Mouse (Mus musculus): Measurements from ENCODE around the gene Mybph. TPM values are rescaled to one million over a fixed set of nuclear protein-coding genes. Genes with fewer than 3 reads are reported as not detected.

Gene Mybph
- polyA plus RNA-seq, 1 experiment from 2014 or later: 0.46 TPM

- WGBS: 63% methylated on average over 4 of the region's 4 CpGs
- Histone ChIP-seq H3K27ac (no peak overlapping the region), H3K27me3 (ENCODE audit: poor library complexity, severe bottlenecking) (peaks cover 24% of the 10 kb centered on the region), H3K4me3 (no peak overlapping the region), H3K36me3 (replicated peaks) (no peaks in the 10 kb centered on the region), H3K4me1 (peaks cover 48% of the 10 kb centered on the region), H3K9me3 (no peaks in the 10 kb centered on the region)
- DNase-seq (ENCODE audit: extremely low spot score, low spot score): no peak
These were observed 1.2 kb upstream of the Mybph start for GRCm38 (mm10) chr1:134192024-134192423.

- 59% methylated on average over 7 of the region's 7 CpGs for WGBS
- Histone ChIP-seq H3K9me3 (no peaks in the 10 kb centered on the region), H3K27ac (peak overlapping the region; percentile 48), H3K4me1 (peaks cover 53% of the 10 kb centered on the region), H3K4me3 (no peak overlapping the region), H3K36me3 (replicated peaks) (no peaks in the 10 kb centered on the region), H3K27me3 (ENCODE audit: poor library complexity, severe bottlenecking) (peaks cover 14% of the 10 kb centered on the region)
- DNase-seq (ENCODE audit: extremely low spot score, low spot score): no peak
These were observed 488 bp downstream of the Mybph start for GRCm38 (mm10) chr1:134193674-134194197.

GRCm38 (mm10) chr1:134194298-134195022 is 1.2 kb downstream of the Mybph start:
- peaks cover 47% of the 10 kb centered on the region for H3K4me1 ChIP-seq
- no peaks in the 10 kb centered on the region for H3K9me3 ChIP-seq
- peak overlapping the region; percentile 53 for H3K27ac ChIP-seq
- peaks cover 6% of the 10 kb centered on the region for H3K27me3 ChIP-seq (ENCODE audit: poor library complexity, severe bottlenecking)
- DNase-seq (ENCODE audit: extremely low spot score, low spot score): no peak
- WGBS: 72% methylated on average over 16 of the region's 16 CpGs
- H3K36me3 ChIP-seq (replicated peaks): no peaks in the 10 kb centered on the region
- no peak overlapping the region for H3K4me3 ChIP-seq

GRCm38 (mm10) chr1:134195117-134195516 is 1.9 kb downstream of the Mybph start:
- H3K27me3 ChIP-seq (ENCODE audit: poor library complexity, severe bottlenecking): no peaks in the 10 kb centered on the region; the same call in 1 of the 2 replicates
- no peaks in the 10 kb centered on the region for H3K9me3 ChIP-seq
- no peak for DNase-seq (ENCODE audit: extremely low spot score, low spot score)
- H3K4me3 ChIP-seq: no peak overlapping the region
- H3K27ac ChIP-seq: 0 out of 2 replicates have a peak overlapping the region, but pooled peaks have one; percentile 53
- H3K4me1 ChIP-seq: peaks cover 47% of the 10 kb centered on the region
- 65% methylated on average over 2 of the region's 2 CpGs for WGBS
- no peaks in the 10 kb centered on the region for H3K36me3 ChIP-seq (replicated peaks)

- no peak for DNase-seq (ENCODE audit: extremely low spot score, low spot score)
- peak overlapping the region; percentile 42; the same call in 1 of the 2 replicates for H3K27ac ChIP-seq
- H3K36me3 ChIP-seq (replicated peaks): no peaks in the 10 kb centered on the region
- no peaks in the 10 kb centered on the region for H3K9me3 ChIP-seq
- 81% methylated on average over 3 of the region's 3 CpGs for WGBS
- H3K27me3 ChIP-seq (ENCODE audit: poor library complexity, severe bottlenecking): no peaks in the 10 kb centered on the region; the same call in 1 of the 2 replicates
- H3K4me1 ChIP-seq: peaks cover 47% of the 10 kb centered on the region
- H3K4me3 ChIP-seq: no peak overlapping the region
These were observed 2.3 kb downstream of the Mybph start for GRCm38 (mm10) chr1:134195571-134195970.

GRCm38 (mm10) chr1:134195979-134196378 is 2.7 kb downstream of the Mybph start:
- Histone ChIP-seq H3K9me3 (no peaks in the 10 kb centered on the region), H3K4me3 (no peak overlapping the region), H3K4me1 (peaks cover 47% of the 10 kb centered on the region), H3K27me3 (ENCODE audit: poor library complexity, severe bottlenecking) (no peaks in the 10 kb centered on the region; the same call in 1 of the 2 replicates), H3K27ac (peak overlapping the region; percentile 42; the same call in 1 of the 2 replicates), H3K36me3 (replicated peaks) (no peaks in the 10 kb centered on the region)
- DNase-seq (ENCODE audit: extremely low spot score, low spot score): no peak
- 65% methylated on average over 4 of the region's 4 CpGs for WGBS

GRCm38 (mm10) chr1:134196386-134196785 is 3.1 kb downstream of the Mybph start:
- no peaks in the 10 kb centered on the region for H3K9me3 ChIP-seq
- peak overlapping the region; percentile 42; the same call in 1 of the 2 replicates for H3K27ac ChIP-seq
- no peaks in the 10 kb centered on the region; the same call in 1 of the 2 replicates for H3K27me3 ChIP-seq (ENCODE audit: poor library complexity, severe bottlenecking)
- WGBS: 67% methylated on average over 4 of the region's 4 CpGs
- no peaks in the 10 kb centered on the region for H3K36me3 ChIP-seq (replicated peaks)
- H3K4me1 ChIP-seq: peaks cover 47% of the 10 kb centered on the region
- H3K4me3 ChIP-seq: no peak overlapping the region
- no peak for DNase-seq (ENCODE audit: extremely low spot score, low spot score)

GRCm38 (mm10) chr1:134197325-134197982 is 4.2 kb downstream of the Mybph start:
- Histone ChIP-seq H3K36me3 (replicated peaks) (no peaks in the 10 kb centered on the region), H3K4me1 (peaks cover 47% of the 10 kb centered on the region), H3K27ac (no peak overlapping the region), H3K4me3 (no peak overlapping the region), H3K9me3 (no peaks in the 10 kb centered on the region), H3K27me3 (ENCODE audit: poor library complexity, severe bottlenecking) (no peaks in the 10 kb centered on the region; the same call in 1 of the 2 replicates)
- no peak for DNase-seq (ENCODE audit: extremely low spot score, low spot score)
- 79% methylated on average over 15 of the region's 15 CpGs for WGBS

- H3K9me3 ChIP-seq: no peaks in the 10 kb centered on the region
- no peak overlapping the region for H3K27ac ChIP-seq
- no peaks in the 10 kb centered on the region; the same call in 1 of the 2 replicates for H3K27me3 ChIP-seq (ENCODE audit: poor library complexity, severe bottlenecking)
- H3K36me3 ChIP-seq (replicated peaks): no peaks in the 10 kb centered on the region
- no peak for DNase-seq (ENCODE audit: extremely low spot score, low spot score)
- 92% methylated on average over 12 of the region's 12 CpGs for WGBS
- H3K4me3 ChIP-seq: no peak overlapping the region
- H3K4me1 ChIP-seq: peaks cover 37% of the 10 kb centered on the region
These were observed 5.1 kb downstream of the Mybph start for GRCm38 (mm10) chr1:134198197-134198995.

GRCm38 (mm10) chr1:134200481-134200880 is 7.2 kb downstream of the Mybph start:
- Histone ChIP-seq H3K27ac (no peak overlapping the region), H3K4me3 (no peak overlapping the region), H3K36me3 (replicated peaks) (no peaks in the 10 kb centered on the region), H3K4me1 (peaks cover 16% of the 10 kb centered on the region), H3K27me3 (ENCODE audit: poor library complexity, severe bottlenecking) (no peaks in the 10 kb centered on the region; the same call in 1 of the 2 replicates), H3K9me3 (no peaks in the 10 kb centered on the region)
- WGBS: 74% methylated on average over 2 of the region's 2 CpGs
- DNase-seq (ENCODE audit: extremely low spot score, low spot score): no peak

GRCm38 (mm10) chr1:134200998-134201686 is 7.9 kb downstream of the Mybph start:
- DNase-seq (ENCODE audit: extremely low spot score, low spot score): no peak
- Histone ChIP-seq H3K4me1 (peaks cover 12% of the 10 kb centered on the region), H3K27me3 (ENCODE audit: poor library complexity, severe bottlenecking) (no peaks in the 10 kb centered on the region; the same call in 1 of the 2 replicates), H3K4me3 (no peak overlapping the region), H3K9me3 (no peaks in the 10 kb centered on the region), H3K36me3 (replicated peaks) (no peaks in the 10 kb centered on the region), H3K27ac (no peak overlapping the region)
- WGBS: 90% methylated on average over 6 of the region's 6 CpGs
